Mouse (Mus musculus) megakaryocyte, embryonic 14.5 days (primary cell): ENCODE measurements around the gene Gm20388. TPM values are rescaled to one million over a fixed set of nuclear protein-coding genes. Genes with fewer than 3 reads are reported as not detected.

Source experiments
- H3K27me3 ChIP-seq: replicated peaks from 2 replicates; pipeline ENCODE3; 2012; ENCODE audit warnings: inconsistent platforms
- H3K36me3 ChIP-seq: replicated peaks from 2 replicates; pipeline ENCODE3; 2012; ENCODE audit warnings: low read length, inconsistent platforms, mixed read lengths
- H3K4me1 ChIP-seq: 2 replicates; pipeline ENCODE4 v1.6.1; 2012; ENCODE audit warnings: inconsistent platforms
- H3K4me3 ChIP-seq: replicated peaks from 2 replicates; pipeline ENCODE3; 2012; ENCODE audit warnings: moderate library complexity, mild to moderate bottlenecking, inconsistent platforms
- H3K9me3 ChIP-seq: 2 replicates; pipeline ENCODE4 v1.6.1; 2012; ENCODE audit warnings: inconsistent platforms
- FLI1 ChIP-seq: IDR thresholded peaks from 2 replicates; pipeline ENCODE4 v1.6.1; 2012; ENCODE audit warnings: low read length, inconsistent platforms, mixed read lengths
- GATA1 ChIP-seq: IDR thresholded peaks from 3 replicates; pipeline ENCODE4 v1.6.1; 2012; ENCODE audit warnings: mixed read lengths, low read length, inconsistent platforms, borderline replicate concordance
- polyA plus RNA-seq: library from polyadenylated mRNA; stranded (reverse); fragments of >175 nt; gene quantifications from 2 replicates; pipeline ENCODE4 v1.2.3, GENCODE M21; 2012; ENCODE audit warnings: low replicate concordance; ENCODE audit not compliant: insufficient read depth

The Gm20388 gene
- polyA plus RNA-seq, 1 experiment: 111 TPM

DNA sequence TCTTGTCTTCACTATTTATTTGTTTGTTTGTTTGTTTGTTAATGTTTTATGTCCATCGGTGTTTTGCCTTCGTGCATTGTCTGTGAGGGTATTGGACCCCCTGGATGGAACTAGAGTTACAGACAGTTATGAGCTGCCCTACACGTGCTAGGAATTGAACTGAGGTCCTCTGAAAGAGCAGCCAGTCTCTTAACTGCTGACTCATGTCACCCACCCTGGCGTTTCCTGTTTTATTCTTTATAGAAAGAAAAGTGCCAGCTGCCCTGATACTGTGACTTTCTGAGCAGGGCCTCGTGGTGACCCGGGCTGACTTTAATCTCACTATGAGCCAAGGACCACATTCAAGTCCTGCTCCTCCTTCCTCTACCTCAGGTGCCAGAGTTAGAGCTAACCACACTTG lies 2504.9 kb downstream of the Gm20388 start:
- Histone ChIP-seq H3K4me1 (peaks cover 92% of the 10 kb centered on the region), H3K9me3 (no peaks in the 10 kb centered on the region), H3K36me3 (peaks cover 94% of the 10 kb centered on the region), H3K4me3 (peak overlapping the region; percentile 55), H3K27me3 (no peaks in the 10 kb centered on the region)
- no peak for TF ChIP-seq FLI1
- no peak for TF ChIP-seq GATA1

DNA sequence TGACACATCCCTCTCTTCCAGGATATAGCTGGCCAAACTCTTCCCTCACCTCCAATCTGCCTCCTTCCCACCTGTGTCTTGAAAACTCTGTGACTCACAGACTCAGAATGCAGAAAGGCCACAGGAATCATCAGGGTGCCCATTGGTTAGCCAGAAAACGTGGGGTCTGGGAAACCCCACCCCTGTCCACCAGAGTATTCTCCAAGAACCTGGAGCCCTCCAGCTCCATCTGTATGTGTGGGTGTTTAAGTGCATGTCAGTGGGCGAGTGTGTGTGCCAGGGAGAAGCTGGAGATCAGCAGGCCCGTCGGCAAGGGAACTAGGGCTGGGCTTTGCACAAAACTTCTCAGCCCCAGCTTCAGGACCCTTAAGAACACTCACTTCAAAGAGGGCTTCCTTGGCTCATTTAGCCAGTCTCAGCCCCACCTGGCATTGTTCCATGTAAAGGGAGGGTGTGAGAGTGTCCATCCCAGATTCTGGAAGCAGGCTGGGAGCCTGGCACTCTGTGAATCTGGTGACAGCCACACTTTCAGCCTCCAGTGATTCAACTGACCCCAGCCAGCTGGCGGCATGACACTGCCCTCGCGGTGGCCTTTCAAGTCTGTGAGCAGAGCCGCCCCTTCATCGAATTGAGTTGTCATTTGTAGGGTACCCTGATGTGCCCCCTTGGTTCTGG lies 2509.4 kb downstream of the Gm20388 start:
- peaks cover 87% of the 10 kb centered on the region for H3K36me3 ChIP-seq
- TF ChIP-seq FLI1: no peak
- no peak for TF ChIP-seq GATA1
- H3K9me3 ChIP-seq: no peaks in the 10 kb centered on the region
- H3K27me3 ChIP-seq: no peaks in the 10 kb centered on the region
- H3K4me1 ChIP-seq: peaks cover 86% of the 10 kb centered on the region
- H3K4me3 ChIP-seq: no peak overlapping the region

DNA sequence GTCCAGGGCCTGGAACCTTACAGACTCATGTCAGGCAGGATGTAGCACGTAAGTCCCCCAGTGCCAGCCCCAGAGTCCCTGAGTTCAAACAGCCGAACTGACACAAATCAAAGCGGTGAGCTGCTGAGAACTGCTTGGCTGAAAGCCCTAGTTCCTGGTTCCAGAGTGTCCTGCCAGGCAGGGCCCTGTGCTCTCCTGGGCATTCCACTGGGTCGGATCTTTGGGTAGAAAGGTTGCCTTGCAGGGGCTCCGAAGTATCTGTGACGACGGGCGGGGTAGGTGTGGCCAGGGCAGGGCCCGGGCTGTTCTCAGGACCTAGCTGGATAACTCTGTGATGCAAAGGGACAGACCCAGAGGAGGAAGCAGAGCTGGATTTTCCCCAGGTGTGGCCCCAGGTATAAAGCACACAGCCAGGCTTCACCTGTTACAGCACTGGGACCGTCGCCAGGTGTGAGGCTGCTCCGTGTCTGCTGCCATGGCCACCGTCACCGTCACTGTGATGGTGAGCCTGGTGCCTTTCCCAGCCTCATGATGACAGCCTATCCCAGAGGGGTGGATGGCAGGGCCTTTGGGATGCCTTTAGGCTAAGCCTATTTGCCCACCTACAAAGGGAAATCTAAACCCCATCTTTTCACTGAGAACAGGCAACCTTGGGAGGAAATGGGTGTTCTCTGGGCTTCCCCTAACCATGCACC lies 2510.9 kb downstream of the Gm20388 start, which contains the start of gene Il17c:
Gene Il17c, plus strand, starts transcription at position 645 of the 695 bp plus-strand sequence.
- H3K27me3 ChIP-seq: no peaks in the 10 kb centered on the region
- H3K4me3 ChIP-seq: no peak within 1 kb of the TSS
- no peak for TF ChIP-seq GATA1
- TF ChIP-seq FLI1: no peak
- peaks cover 86% of the 10 kb centered on the region for H3K4me1 ChIP-seq
- H3K36me3 ChIP-seq: peaks cover 87% of the 10 kb centered on the region
- H3K9me3 ChIP-seq: no peaks in the 10 kb centered on the region

DNA sequence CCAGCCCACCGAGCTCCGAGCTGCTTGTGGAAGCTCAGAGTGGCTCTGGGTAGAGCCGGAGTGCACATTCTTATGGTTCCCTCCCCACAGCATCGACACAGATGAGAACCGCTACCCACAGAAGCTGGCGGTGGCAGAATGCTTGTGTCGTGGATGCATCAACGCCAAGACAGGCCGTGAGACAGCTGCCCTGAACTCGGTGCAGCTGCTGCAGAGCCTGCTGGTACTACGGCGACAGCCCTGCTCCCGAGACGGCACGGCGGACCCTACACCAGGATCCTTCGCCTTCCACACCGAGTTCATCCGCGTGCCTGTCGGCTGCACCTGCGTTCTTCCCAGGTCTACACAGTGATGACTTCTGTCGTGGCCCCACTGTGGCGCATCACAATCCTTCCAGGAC lies 2512.6 kb downstream of the Gm20388 start:
- TF ChIP-seq FLI1 (no peak), GATA1 (no peak)
- Histone ChIP-seq H3K36me3 (peaks cover 90% of the 10 kb centered on the region), H3K4me3 (no peak overlapping the region), H3K4me1 (peaks cover 87% of the 10 kb centered on the region), H3K9me3 (no peaks in the 10 kb centered on the region), H3K27me3 (no peaks in the 10 kb centered on the region)

DNA sequence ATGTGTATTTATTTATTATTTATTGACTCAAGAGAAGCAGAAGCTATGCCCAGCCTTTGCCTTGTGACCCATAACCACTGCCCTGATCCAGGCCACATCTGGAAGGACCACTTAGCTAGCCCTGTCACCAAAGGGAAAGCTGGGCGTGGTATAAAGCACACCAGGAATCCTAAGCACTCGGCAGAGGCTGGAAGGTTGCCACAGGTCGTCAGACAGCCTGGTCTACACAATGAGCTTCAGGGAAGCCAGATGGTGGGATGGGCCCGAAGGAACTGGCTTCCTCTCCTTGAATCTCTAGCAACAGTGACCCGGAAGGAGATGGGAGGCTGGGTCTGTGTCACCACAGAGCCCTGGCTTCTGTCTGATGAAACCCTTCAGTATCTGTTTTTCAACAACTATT lies 2513.0 kb downstream of the Gm20388 start:
- TF ChIP-seq GATA1 (no peak), FLI1 (no peak)
- no peaks in the 10 kb centered on the region for H3K9me3 ChIP-seq
- peaks cover 90% of the 10 kb centered on the region for H3K36me3 ChIP-seq
- no peaks in the 10 kb centered on the region for H3K27me3 ChIP-seq
- peaks cover 87% of the 10 kb centered on the region for H3K4me1 ChIP-seq
- no peak overlapping the region for H3K4me3 ChIP-seq

DNA sequence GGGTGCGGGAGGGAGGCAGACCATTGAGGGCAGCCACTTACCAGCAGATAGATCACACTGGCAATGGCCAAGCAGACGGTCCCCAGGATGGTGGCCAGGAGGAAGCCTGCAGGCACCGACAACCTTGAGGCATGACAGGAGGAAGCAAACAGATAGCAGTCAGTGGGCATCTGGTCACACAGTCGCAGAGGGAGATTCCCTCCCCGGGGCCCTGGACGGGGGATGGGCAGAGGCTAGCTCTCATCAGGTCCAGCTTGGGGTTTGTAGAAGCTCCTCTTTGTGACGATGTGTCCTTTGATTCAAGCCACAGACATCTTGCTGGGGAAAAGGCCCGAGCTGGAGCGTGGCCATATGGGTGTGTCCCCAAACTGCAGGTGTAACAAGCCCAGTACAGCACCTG lies 2515.5 kb downstream of the Gm20388 start:
- Histone ChIP-seq H3K4me3 (peak overlapping the region; percentile 80), H3K9me3 (no peaks in the 10 kb centered on the region), H3K36me3 (peaks cover 93% of the 10 kb centered on the region), H3K4me1 (peaks cover 94% of the 10 kb centered on the region), H3K27me3 (no peaks in the 10 kb centered on the region)
- no peak for TF ChIP-seq FLI1
- TF ChIP-seq GATA1: no peak

DNA sequence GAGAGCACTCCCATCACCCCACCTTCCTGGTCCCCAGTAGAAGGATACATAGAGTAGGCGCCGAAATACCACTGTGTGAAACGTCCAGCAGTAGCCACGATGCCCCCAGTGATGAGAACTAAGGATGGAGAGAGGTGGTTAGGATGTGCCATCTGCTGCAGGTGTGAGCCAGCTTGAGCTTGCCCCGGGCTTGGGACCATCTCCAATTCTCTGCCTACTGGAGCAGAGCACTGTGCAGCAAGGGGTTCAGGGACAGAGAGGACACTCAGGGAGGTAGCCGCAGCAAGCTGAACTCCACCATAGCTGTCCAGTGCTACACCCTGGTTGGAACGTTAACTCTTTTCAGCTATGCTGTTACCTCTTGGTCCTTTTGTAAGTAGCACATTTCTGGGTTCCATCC lies 2517.0 kb downstream of the Gm20388 start:
- Histone ChIP-seq H3K4me1 (peaks cover 99% of the 10 kb centered on the region), H3K27me3 (no peaks in the 10 kb centered on the region), H3K36me3 (peaks cover 92% of the 10 kb centered on the region), H3K9me3 (no peaks in the 10 kb centered on the region), H3K4me3 (peak overlapping the region; percentile 73)
- TF ChIP-seq FLI1 (no peak), GATA1 (no peak)

DNA sequence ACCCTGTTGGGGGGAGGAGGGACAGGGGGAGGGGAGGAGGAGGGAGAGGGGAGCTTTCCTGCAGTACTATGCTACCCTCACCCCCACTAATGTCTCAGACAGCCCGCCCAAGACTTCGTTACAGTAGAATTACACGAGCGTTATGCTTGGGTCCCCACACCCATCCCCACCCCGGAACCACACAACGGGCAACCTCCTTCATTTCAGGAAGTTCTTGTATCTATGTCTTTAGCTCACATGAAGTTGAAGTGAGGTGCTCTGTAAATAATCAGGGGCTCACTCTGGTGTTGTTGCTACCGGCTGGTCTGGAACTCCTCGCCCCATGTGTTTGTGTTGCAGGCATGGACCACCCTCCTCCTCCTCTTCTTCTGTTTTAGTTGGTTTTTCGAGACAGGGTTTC lies 2517.5 kb downstream of the Gm20388 start:
- peaks cover 91% of the 10 kb centered on the region for H3K36me3 ChIP-seq

DNA sequence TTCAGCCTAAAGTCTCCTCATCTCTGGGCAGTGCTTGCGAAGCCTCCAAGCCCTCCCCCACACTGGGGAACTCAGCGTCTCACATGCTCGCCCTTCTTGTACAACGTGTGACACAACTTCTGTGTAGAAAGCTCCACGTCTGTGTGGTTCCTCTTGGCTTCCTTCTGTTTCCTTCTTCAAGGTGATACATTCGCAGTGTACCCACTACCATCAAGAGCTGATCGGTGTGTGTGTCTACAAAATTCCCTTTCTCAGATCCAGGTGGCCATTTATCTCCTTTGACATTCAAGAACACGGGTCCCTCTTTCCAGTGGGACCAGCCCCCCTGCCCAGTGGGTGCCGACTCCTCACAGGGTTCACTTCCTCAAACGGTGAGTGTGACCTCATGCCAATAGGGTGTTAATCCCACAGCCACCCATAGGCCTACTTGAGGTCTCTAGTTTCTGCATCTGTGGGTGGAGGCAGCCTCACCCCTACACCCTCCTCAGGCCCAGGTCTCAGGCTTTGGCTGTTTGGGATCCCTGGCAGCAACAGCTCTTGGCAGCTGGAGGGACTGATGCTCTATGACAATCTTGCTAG lies 2519.5 kb downstream of the Gm20388 start:
- peak overlapping the region; percentile 92 for H3K4me3 ChIP-seq
- H3K9me3 ChIP-seq: no peaks in the 10 kb centered on the region
- peaks cover 99% of the 10 kb centered on the region for H3K4me1 ChIP-seq
- peaks cover 91% of the 10 kb centered on the region for H3K36me3 ChIP-seq
- TF ChIP-seq GATA1: no peak
- no peak for TF ChIP-seq FLI1
- H3K27me3 ChIP-seq: no peaks in the 10 kb centered on the region

More for the DNA sequence above, 2517.5 kb downstream of the Gm20388 start:
- H3K27me3 ChIP-seq: no peaks in the 10 kb centered on the region
- H3K4me1 ChIP-seq: peaks cover 100% of the 10 kb centered on the region
- TF ChIP-seq GATA1 (no peak), FLI1 (no peak)
- no peaks in the 10 kb centered on the region for H3K9me3 ChIP-seq
- no peak overlapping the region for H3K4me3 ChIP-seq

DNA sequence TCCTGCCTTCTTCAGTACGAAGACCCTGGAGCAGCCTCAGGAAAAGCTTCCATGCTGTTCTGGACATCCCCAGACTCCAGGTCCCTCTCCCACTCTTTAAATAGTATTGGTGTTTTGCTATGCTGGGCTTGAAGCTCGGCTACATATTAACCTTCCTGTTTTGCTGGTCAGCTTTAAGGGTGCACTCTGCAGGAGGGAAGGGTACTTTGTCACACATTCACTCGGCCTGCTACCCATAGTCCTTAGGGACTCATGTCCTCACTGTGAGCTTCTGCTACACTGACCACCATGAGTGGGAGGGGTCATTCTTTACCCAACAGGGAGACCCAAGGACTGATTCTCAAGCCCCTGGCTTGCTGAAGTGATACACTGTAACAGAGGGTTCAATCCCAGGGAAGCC lies 2520.0 kb downstream of the Gm20388 start:
- Histone ChIP-seq H3K4me1 (peaks cover 98% of the 10 kb centered on the region), H3K9me3 (no peaks in the 10 kb centered on the region), H3K27me3 (no peaks in the 10 kb centered on the region), H3K4me3 (peak overlapping the region; percentile 92), H3K36me3 (peaks cover 91% of the 10 kb centered on the region)
- no peak for TF ChIP-seq FLI1
